Mouse (Mus musculus) left cerebral cortex, postnatal 25 days (tissue): ENCODE data around the gene Isoc2b. TPM values are rescaled to one million over a fixed set of nuclear protein-coding genes. Genes with fewer than 3 reads are reported as not detected.
A peak's percentile ranks its signal among the peaks of the same experiment; 100 is the strongest.
"Not testable (repeated sequence)": the region's sequence is repeated elsewhere in the genome, so short reads cannot be mapped to it uniquely, and the experiment has no call there.

ENCODE experiments used
- DNase-seq, 2 experiments: peaks; one replicate each; pipeline ENCODE4 v3.0.0; 2022; ENCODE audit warnings: low spot score in 2 of 2, mixed read lengths in 1 of 2
- intact Hi-C: fragments of 180-260 bp; cut with DNase I; formaldehyde crosslinking; loops from one replicate; pipeline ENCODE4 v1.15.1; 2025
- total RNA-seq, 2 experiments: library from RNA; stranded (reverse); gene quantifications; 2 replicates each; pipeline ENCODE4 v1.2.3; 2021

Isoc2b gene
- total RNA-seq = 1 to 10 TPM; 3.3 to 4.1 TPM

DNA sequence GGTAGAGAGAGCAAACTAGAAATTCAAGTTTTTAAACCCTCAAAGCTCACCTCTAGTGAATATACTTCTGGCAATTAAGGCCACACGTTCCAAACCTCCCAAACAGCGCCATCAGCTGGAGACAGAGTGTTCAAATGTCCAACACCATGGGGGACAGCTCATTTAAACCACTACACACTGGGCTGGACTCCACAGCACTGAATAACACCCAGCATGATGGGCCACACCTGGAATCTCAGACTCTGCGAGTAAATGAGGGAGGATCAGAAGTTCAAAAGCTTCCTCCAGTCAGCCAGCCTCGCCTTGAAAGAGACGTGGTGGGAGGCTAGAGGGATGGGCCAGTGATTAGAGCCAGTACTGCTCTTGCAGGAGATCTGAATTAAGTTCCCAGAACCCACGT is at the start of gene Isoc2b:
Gene Isoc2b (minus strand): TSS at position 126 of the 400 bp plus-strand sequence.
- no peak for DNase-seq
- intact Hi-C loops = no loop called here

DNA sequence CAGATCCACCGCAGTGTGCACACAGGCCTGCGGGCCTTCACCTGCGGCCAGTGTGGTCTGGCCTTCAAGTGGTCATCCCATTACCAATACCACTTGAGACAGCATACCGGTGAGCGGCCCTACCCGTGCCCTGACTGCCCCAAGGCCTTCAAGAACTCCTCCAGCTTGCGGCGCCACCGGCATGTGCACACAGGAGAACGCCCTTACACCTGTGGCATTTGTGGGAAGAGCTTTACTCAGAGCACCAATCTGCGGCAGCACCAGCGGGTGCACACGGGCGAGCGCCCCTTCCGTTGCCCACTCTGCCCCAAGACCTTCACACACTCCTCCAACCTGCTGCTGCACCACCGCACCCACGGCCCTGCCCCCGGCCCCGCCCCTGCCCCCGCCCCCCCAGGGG is 49.0 kb upstream of the Isoc2b start:
- intact Hi-C loops = no loop called here
- DNase-seq = no peak

DNA sequence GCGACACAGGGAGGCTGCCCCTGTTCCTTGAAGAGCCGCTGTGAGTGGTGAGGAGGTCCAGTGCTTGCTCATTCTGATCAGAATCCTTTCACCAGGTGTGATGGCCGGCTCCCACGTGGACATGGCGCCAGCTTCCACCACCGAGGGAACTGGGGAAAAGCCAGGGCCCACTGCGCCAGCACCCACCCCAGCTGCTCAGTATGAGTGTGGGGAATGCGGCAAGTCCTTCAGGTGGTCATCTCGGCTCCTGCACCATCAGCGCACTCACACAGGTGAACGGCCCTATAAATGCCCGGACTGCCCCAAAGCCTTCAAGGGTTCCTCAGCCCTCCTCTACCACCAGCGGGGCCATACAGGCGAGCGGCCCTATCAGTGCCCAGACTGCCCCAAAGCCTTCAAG is 48.6 kb upstream of the Isoc2b start:
- intact Hi-C loops = no loop called here
- DNase-seq = no peak

DNA sequence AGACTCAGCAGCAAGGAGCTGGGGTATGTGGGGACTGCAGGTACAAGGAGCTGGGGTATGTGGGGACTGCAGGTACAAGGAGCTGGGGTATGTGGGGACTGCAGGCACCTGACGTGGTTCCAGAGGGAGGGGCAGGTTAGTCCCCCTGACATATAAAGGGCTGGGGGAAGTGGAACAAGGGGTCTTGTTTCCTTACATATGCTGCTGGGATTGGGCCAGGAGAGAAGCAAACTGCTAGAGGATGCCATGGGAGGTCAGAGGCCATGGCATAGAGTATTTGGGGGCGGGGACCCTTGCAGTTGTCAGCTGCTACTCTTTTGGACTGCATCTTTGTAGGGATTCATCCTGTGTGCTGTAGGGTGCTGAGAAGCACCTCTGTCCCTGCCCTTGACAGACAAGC is 47.4 kb upstream of the Isoc2b start:
- intact Hi-C loops = no loop called here
- DNase-seq = no peak

DNA sequence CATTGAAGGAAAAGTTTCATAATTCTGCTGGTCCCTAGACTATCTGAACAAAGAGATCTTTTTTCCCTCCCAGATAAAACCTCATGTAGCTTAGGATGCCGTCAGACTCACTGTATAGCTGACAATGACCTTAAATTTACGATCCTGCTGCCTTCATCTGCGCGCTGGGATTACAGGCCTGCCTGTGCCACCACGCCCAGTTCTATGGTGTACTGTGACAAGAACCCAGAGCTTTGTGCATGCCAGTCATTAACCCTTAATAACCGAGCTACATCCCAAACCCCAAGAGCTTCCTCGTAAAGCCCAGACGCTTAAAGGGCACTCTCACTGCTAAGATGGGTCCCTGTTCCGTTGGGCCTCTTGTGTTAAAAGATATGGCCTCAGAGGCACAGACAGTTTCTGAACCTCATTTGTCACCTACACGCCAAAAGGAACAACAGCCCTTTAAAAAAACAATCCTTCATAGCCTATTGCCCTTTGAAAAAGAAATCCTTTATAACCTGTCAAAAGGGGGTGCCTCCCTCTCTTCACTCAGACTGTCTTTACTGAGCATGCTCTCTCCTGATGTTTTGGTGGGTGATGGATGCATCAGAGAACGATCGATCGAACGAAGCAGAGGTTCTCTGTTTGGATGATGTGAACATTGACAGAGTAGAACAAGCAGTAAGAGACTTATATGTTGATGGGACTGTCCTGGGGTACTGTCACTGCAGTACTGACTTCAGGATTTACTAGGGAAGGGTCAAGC is 45.8 kb upstream of the Isoc2b start:
- intact Hi-C loops = no loop called here
- DNase-seq = peak; percentile 58 to 61

DNA sequence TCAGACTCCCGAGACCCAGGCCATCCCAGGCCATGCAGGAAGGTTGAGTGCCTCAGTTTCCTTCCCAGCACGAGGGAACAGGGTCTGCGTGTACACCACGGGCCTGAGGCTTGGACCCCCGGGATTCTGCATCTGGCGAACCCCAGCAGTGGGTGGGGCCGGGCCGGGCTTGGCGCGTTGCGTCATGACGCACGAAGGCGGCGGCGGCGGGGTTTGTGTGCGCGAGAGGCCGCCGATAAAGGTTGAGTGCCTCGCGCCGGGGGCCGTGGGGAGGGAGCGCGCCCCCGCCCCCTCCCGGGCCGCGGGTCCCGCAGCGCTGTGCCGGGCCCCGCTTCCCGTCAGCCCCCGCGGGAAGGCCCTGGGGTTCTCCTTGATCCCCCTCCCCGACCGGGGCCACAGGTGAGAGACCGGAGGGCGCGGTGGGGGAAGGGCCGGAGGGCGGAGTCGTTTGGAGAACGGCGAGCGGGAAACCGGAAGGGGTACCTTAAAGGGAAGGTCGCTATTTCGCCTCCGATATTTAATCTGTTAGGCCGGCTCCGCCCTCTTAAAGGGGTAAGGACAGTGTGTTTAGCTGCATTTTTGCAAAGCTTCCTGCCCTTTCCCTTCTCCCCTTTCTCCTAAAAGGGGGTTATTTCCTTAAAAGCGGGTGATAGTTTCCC is 45.1 kb upstream of the Isoc2b start, which contains the start of gene Zfp628:
Gene Zfp628 (plus strand): TSS at position 211 of the 659 bp plus-strand sequence.
- intact Hi-C loops = no loop called here
- peak; percentile 95 to 98 for DNase-seq

DNA sequence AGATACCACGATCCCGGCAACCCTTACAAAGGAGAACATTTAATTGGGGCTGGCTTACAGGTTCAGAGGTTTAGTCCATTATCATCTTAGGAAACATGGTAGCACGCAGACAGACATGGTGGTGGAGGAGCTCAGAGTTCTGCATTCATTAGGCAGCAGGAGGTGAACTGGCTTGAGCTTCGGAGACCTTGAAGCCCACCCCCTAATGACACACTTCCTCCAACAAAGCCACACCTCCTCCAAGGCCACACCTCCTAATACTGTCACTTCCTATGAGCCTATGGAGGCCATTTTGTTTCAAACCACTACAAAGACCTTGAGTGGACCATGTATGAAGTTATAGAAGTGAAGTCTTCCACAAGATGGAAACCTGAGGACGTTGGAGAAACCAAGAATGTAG is 42.2 kb upstream of the Isoc2b start:
- intact Hi-C loops = no loop called here
- no peak for DNase-seq

DNA sequence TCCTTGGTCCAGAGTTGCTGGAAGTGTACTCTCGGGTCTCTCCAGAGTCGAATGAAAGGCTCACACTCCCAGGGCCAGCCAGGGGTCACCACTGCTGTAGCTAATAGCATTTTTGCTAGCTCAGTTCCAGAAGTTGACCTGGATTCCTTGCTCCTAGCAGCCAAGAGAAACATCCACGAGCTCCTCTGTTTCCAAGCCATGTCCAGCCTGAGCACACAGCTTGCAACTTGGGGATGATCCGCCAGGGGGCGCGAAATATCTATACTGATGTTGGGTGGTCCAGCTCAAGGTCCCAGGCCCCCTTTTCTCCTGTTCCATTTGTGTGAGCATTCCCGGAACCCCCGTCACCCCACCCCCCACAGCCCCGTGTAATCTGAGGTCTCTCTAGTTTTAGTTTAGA is 41.5 kb upstream of the Isoc2b start:
- peak; percentile 48 to 50 for DNase-seq
- intact Hi-C loops = loop anchor here (1.0 kb wide), 1 partner anchor 28 kb away; no protein-coding TSS in a partner anchor

DNA sequence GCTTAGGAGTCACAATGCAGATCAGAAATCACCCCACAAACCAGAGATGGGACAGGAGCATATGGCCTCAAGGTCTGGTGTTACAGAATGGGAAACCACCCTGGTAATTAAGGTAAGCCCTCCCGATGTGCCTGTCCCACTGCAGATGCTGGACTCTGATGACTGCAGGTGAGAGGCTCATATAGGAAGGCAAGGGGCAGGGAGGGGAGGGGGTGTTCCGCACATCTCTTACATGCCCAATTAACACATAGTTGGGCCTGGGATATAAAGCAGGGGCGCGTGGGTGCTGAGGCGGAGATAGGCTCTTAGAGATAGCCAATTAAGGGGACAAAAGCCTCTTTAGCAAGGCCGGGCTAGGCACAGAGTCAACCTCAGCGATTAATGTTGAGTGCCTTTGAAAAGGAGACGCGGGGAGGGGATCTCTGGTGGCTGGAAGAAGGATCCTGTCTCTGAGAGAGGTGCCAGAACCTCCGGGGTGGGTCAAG is 36.5 kb upstream of the Isoc2b start, which contains the start of gene Gm36210:
Gene Gm36210 (minus strand): TSS at position 51 of the 485 bp plus-strand sequence.
- intact Hi-C loops = no loop called here
- DNase-seq = no peak

DNA sequence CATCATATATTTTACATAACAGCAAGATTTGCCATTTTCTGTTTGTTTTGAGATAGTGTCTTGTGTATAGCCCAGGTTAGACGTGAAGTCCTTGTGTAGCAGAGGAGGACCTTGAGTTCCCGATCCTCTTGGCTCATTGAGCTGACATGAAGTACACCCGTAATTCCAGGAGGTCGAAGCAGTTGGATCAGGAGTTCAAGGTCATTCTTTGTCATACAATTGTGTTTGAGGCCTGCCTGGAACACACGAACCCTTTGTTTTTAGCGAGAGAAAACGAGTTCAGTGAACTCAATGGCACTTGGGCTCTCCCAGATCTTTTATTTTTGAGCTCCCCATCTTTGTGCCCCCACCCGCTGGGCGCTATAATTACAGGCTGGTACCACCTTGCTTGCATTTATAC is 32.3 kb upstream of the Isoc2b start:
- DNase-seq = no peak
- intact Hi-C loops = no loop called here

DNA sequence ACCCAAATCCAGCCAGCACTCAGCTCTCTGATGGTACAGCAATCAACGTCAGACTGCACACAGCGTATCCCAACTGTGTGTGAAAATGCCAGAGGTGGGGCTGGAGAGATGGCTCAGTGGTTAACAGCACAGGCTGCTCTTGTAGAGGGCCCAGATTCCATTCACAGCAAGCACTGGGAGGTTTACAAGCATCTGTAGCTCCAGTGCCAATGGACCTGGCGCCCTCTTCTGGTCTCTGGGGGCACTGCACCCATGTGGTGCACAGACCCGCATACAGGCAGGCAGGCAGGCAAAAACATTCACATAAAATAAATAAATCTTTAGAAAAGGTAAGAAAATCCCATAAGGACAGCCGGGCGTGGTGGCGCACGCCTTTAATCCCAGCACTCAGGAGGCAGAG is 31.1 kb upstream of the Isoc2b start:
- DNase-seq = no peak
- intact Hi-C loops = no loop called here

DNA sequence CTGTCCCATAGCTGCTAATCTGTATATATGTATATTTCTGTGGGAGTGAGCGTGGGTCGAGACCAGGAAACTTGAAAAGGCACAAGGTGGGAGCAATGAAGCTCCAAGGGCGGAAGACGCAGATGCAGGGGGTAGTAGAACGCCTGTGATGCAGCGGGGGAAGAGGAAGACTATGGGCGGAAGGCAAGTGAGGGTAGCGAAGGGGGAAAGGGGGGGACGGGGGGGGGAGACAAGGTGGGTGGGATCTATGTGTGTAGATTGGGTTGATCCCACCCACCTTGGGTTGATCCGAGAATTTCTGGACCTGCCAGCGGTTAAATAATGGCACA is 30.4 kb upstream of the Isoc2b start:
- no peak for DNase-seq
- intact Hi-C loops = no loop called here

DNA sequence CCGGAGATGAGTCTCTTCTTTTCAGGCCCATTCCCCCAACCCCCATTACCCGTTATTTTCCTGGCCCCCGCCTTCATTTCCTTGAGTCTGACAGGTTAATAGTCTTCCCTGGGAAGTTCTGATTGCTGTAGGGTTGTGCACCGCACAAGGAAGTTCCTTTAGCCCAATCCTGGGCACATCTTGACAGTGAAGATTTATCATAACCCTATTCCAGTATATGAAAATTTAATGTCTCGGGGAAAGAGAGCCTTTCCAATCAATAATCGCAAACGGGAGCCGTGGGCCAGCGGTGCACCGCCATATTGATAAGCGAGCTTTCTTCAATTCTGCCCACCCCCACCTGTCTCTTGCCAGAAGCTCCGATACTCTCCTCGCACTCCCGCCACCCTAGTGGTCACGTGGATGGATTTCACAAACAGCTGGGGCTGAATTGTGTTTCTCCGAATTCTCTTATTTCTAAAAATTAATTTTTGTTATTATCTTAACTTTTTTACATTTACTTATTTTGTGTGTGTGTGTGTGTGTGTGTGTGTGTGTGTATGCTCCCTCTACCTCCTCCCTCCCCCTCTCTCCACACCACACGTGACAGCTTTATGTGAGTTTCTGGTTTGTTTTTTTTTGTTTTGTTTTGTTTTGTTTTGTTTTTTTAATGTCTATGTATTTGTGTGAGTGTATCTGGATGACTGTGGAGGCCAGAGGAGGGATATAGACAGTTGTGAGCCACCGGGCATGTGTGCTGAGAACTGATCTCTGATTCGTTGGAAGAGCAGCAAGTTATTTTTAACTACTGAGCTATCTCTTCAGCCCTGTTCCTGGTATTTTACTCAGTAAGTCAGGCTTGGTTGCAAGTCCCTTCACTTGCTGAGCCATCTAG is 29.8 kb upstream of the Isoc2b start:
- DNase-seq = peak in 1 of 2 experiments; percentile 32

DNA sequence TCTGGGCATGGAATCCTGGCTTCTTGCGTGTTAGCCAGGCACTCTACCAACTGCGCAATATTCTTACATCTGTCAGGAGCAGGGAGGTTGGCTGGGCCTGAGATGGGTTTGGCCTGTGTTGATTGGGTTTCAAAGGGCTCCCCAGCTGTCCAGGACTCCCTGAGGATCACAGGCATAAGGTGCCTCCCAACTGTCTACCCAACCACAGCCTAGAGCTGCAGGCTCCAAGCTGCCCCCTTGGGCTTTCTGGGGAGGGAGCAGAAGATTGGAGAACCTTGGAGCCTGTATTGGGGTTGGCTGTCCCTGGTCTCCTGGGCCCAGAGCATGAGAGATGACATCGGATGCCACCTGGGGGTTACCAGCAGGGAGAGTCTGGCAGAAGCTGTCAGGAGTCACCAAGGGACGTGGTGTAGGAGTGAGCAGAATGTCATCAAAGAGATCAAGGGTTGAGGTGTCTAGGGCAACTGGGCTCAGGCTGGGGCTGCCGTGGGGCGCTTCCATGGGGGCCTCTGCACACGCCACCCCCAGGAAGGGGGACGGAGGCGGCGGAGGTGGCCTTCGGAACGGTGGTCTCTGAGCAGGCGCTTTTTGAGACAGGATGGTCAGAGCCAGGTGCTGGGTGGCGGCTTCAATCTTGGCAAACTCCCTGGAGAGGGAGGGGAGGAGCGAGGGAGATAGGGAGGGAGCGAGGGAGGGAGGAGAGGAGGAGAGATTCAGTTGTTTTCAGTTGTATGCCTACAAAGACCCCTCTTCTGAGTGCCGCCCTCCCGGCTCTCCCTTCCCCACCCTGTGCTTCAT is 29.0 kb upstream of the Isoc2b start:
- intact Hi-C loops = no loop called here
- DNase-seq = no peak

More for the DNA sequence above, 29.8 kb upstream of the Isoc2b start:
- intact Hi-C loops = no loop called here

DNA sequence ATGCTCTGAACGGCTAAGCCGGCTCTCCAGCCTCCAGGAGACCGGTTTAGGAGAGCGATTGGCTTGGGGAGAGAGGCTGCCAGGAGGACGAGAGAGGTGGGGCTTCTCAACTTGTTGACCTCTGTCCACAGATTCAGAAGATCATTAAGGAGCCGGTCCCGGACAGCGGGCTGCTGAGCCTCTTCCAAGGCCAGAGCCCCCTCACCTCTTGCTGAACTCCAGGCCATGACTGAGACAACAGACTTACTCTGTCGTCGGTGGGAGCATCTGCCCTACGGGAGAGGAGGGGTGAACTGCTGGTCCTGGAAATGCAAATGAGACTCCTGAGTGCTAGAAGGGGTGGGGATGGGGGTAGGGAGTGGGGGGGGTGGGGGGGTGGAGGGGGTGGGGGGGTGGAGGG is 25.1 kb upstream of the Isoc2b start:
- no peak for DNase-seq
- intact Hi-C loops = no loop called here

DNA sequence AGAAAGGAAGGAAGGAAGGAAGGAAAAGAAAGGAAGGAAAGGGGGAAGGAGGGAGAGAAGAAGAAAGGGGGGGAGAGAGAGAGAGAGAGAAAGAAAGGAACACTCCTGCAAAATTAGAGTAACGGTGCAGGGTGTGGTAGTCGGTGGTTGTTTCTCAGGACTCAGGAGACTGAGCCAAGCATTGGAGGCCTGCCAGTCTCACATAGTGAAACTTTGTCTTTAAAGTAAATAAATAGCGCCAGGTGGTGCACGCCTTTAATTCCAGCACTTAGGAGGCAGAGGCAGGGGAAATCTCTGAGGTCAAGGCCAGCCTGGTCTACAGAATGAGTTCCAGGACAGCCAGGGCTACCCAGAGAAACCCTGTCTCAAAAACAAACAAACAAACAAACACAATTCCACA is 16.6 kb upstream of the Isoc2b start:
- intact Hi-C loops = no loop called here
- no peak for DNase-seq

DNA sequence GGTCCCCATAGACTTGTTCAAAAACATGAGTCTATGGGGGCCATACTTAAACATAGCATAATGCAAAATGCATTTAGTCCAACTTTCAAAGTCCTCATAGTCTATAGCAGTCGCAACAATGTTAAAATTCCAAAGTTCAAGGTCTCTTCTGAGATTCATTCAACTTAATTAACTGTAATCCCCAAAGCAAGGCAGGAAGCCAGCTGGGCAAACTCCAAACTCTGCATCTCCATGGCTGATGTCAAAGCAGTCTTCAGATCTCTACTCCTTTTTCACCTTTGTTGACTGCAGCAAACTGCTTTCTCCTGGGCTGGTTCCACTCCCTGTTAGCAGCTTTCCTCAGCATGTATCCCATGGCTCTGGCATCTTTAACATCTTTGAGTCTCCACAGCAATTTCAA is 9.0 kb upstream of the Isoc2b start:
- intact Hi-C loops, DNase-seq: not testable (repeated sequence)

DNA sequence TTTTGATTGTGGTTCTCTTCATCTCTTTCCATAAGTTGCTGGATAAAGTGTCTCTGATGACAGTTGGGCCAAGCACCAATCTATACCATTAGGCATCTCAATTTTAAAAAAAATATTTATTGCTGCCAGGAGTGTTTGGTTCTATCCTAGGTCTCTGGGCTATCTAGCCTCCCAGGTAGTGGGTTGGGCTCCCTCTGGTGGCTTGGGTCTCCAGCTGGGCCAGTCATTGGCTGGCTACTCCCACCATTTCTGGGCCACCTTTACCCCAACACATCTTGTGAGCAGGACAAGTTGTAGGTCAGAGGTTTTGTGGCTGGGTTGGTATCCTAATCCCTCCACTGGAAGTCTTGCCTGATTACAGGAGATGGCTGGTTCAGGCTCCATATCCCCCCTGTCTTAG is 8.1 kb upstream of the Isoc2b start:
- intact Hi-C loops = no loop called here
- no peak for DNase-seq

DNA sequence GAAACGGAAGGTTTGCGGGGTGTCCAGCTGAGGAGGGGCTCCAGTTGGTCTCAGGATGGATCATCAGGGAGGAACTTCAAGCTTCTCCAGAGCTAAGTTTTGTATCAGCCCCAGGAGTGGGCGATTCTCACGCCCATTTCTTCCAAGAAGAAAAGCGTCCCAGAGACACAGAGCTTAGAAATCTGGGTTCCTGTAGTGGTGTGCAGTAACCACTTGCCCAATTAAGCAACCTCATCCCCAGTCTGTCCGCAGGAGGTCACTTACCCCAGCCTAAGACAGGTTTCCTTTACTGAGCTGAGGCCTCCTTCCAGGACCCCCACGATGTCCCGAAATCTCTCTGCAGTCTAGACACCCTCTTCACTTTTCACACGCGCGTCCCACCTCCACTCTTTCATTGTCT is 7.2 kb upstream of the Isoc2b start:
- intact Hi-C loops = no loop called here
- no peak for DNase-seq
